Mouse (Mus musculus): ENCODE results near the gene 2310011J03Rik.
A peak's percentile ranks its signal among the peaks of the same experiment; 100 is the strongest.

The 2310011J03Rik gene

DNA sequence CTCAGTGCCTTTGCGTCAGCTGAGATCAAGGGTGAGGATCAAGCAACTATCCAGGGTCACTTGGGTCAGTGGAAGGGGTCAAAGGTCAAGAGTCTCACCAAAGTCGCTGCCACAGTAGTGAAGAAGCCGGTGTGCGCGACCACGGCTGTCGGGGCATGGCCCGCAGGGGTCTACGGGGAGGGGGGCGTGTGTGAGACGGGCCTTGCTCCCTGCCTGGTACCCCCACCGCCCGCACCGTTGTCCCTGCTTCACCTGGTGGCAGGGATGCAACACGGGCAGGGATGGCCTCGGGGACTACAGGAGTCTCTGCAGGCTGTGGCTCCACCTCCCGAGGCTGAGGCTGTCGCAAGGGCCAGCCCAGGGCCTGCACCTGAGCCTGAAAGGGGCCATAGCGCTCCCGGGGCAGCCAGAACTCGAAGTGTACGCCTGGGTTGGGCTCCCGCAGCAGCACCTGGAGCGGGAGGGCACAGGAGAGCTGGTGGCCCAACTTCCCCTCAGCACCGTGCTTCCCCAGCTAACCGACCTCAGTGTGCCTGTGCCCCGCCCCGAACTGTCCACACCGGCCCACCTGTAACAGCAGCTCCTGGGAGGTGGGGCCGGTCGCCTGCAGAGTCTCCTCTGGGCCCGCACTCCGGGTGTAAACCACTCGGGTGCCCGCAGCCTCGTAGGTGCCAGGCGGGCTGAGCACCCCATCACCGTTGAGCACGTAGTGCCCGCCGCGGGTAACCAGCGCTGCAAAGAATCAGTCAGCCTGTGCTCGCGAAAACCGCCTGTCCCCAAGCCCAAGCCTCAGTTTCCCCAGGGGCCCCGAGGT lies 21.4 kb upstream of the 2310011J03Rik start:
- DNase-seq (ENCODE audit: low spot score), result no peak

DNA sequence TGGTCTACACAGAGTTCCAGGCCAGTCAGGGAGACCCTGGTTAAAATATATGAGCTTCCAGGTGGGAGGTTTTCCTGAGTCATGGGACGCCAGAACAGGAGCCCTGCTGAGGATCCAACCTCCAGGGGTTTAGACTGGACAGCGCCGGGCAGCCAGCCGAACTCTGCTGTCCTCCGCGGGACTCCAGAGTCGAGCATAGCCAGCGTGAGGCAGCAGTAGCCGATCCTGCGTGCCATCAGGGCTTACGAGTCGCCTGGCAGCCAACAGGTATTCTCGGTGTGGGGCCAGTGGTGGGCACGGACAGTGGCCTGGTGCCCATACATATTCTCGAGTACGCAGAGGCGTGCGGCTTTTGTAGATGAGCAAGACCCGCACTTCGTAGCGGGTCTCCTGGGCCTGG lies 20.7 kb upstream of the 2310011J03Rik start:
- DNase-seq (ENCODE audit: low spot score), result no peak

DNA sequence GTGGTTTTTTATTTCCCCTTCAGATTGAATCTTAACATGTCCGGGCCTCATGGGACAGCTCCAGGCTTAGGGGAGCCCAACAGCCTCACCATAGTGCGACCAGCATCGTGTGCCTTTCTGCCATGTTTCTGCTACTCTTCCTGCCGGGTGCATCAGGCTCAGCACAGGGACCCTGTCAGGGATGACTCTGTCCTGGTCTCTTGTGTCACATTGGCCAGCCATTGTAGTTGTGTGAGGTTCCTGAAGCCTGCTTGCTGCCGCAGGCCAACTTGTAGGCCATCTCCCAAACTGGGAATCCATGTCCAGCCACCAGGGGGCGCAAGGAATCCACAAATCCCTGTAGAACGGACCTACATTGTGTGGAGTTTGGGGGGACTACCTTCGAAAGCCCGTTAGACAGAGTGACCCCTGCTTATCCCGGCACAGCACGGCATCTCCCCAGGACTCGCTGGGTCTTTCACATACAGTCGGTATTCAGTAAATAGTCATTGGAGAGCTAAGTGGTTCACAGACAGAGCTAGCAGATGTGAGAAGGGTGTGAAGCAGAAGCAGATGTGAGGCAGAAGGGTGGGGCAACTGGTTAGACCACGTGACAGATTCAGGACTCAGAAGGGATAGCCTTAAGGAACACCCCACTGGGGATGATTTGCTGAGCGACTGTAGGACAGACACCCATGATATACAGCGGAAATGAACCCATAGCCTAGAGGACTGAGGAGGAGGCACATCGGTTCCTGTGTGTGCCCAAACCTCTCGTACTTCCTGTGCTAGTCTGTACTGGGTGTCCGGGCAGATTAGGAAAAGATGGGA lies 19.8 kb upstream of the 2310011J03Rik start:
- DNase-seq (ENCODE audit: low spot score), result peak; percentile 79

DNA sequence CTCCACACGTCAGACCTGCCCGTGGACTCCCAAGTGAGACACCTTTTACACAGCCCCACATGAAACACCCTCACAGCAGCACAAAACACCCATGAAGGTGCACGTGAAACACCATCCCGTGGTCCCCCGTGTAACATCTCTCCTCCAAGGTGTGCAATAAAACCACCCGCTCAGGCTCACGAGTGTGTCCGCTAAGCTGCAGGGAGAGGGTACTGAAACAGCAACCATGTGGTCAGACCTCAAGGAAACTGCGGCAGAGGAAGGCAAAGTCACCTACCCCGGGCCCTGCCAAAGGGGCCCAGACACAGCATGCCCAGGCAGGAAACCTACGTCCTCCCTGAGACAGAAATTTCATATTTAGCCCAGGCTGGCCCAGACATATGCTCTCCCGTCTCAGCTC lies 15.9 kb upstream of the 2310011J03Rik start:
- no peak for DNase-seq (ENCODE audit: low spot score)

DNA sequence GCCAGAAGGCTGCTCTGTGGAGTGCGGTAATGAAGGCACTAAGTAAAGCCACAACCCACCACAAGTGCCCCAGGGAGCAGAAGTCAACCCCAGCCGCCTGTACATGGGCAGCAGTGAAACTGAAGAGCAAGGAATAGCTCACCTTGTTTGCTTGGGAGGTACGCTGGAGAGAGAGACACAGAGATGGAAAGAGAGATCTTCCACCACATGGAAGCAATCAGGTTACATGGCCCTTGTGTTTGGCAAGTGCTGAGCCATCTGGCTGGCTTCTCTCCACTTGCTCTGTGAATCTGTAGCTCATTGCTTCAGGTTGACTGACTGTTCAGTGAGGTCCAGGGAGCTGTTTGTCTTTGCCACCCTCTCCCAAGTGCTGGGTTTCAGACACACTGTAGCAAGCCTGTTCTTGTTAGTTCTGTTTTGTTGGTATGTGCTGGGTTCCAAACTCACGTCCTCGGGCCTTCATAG lies 12.2 kb upstream of the 2310011J03Rik start:
- DNase-seq (ENCODE audit: low spot score), result no peak

DNA sequence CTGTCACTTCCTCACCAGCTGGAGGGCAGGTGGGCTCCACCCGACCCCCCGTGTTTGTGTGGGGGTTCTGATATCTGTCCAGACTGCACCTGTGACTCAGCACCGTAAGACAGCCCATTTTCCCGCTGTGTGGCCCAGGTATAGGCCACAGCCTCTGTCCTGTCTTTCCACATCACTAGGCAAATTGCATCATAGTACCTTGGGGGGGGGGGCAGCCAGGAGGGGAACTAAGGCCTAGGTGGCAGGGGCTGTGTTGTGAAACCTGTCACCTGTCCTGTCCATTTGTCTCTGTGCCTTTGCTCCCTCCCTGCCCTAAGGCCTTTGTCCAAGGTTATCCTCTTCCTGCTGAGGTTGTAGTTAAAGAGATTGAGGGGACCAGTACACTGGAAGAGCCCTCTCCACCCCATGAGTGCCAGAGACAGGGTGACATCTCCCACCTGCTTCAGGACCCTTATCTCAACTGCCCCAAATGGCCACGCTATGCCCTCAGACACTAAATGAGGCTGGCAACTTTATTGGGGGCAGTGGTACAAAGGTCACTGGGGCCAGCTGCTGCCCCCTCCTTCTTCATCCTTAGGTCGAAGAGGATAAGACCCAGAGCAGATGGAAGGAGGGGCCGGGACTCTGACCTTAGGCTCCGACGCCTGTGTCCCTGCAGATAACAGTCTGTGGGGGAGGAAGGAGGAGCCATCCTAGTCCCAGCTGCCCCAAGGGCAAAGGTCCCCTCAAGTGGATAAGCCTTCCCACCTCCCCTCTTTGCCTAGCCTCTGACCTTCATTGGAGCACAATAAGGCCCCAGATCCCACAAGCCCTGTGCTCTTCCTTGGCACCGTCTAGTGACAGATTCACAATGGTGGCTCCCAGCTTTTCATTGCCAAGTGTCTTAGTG lies 11.5 kb upstream of the 2310011J03Rik start:
- DNase-seq (ENCODE audit: low spot score), result no peak

DNA sequence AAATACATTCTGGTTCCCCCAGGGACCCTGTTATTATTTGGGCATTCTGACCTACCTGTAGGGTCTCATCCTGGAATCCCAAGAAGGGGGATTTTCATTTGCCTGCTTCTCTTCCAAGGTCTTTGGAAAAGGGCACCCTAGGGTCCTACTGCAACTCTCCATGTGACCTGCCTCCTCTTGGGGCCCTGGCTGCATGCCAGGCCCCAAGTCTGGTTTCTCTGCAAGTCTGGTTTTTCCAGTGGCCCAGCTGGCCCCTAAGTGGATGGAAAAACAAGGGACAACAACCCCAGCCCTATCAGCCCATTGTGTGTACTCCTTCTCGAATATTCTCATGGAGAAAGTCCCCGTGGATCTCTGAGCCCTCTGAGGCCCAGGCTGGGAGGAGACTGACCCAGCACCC lies 10.6 kb upstream of the 2310011J03Rik start:
- no peak for DNase-seq (ENCODE audit: low spot score)

DNA sequence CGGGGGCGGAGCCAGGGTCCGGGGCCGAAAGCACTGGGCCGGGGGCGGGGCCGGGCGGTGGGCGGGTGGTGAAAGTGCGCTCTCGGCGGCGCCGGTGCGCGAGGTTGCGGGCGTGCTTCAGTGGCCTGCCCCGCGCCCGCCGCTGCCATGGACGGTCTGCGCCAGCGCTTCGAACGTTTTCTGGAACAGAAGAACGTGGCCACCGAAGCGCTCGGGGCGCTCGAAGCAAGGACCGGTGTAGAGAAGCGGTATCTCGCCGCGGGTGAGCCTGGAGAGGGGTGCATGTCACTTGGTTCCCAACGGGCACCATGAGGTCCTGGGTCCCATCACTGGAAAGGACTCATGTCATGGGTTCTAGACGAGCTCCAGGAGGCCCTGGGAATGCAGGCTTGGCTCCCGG lies 9.7 kb upstream of the 2310011J03Rik start:
- DNase-seq (ENCODE audit: low spot score), result no peak

DNA sequence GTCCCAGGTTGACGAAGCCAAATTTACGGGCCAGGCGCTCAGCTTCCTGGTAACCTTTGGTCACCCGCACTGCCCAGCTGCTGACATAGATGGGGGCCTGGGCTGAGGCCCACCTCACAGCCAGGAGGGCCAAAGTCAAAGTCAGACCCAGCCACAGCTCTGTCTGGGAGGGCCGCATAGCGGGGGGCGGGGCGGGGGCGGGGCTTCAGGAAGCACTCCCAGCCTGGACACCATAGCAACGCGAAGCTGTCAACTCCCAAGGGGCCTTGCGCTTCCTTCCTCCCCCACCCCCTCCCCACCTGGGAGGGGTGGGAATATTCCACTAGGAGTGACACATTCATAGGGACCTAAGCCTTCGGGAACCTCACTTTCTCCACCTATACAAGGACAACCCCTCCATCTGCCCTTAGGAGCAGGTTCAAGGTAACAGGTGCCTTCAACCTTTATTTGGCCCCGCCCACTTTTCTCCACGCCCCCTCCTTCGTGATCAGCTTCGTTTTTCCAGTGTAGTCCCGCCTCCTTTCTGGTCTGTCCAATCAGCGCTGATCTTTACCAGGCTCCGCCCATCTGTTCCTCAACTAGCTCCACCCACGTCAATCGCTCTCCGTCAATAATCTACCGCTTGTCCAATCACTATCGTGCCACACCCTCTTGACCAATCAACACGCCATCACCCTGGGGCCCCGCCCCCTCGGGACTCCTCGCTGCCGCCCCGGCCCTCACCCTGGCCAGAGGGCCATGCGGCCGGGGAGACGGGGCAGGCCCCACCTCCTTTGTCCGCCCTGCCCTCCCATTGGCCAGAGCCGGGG lies 9.1 kb upstream of the 2310011J03Rik start, which contains the start of the genes Pcsk4 and Reep6:
Pcsk4 (minus strand) TSS at position 226 of the 809 bp plus-strand sequence.
Reep6 (plus strand) TSS at position 681 of the 809 bp plus-strand sequence.
- peak; percentile 95 for DNase-seq (ENCODE audit: low spot score)

DNA sequence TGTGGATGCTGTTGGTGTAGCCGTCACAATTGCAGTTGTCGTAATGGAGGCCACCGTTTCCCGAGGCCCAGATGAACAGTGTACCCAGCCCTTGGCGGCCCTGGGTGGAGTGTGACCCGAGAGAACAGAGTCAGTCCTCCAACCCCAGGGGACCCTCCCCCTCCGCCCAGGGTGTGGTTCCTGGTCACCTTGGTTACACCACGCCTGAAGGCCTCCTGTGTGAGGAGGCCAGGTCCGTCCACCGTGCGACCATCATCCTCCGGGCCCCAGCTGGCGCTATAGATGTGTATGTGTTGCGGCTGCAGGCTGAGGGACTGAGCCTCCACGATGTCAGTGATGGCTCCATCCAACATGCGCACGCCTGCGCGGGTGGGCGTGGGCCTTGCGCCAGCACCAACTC lies 4.7 kb upstream of the 2310011J03Rik start:
- DNase-seq (ENCODE audit: low spot score), result no peak

DNA sequence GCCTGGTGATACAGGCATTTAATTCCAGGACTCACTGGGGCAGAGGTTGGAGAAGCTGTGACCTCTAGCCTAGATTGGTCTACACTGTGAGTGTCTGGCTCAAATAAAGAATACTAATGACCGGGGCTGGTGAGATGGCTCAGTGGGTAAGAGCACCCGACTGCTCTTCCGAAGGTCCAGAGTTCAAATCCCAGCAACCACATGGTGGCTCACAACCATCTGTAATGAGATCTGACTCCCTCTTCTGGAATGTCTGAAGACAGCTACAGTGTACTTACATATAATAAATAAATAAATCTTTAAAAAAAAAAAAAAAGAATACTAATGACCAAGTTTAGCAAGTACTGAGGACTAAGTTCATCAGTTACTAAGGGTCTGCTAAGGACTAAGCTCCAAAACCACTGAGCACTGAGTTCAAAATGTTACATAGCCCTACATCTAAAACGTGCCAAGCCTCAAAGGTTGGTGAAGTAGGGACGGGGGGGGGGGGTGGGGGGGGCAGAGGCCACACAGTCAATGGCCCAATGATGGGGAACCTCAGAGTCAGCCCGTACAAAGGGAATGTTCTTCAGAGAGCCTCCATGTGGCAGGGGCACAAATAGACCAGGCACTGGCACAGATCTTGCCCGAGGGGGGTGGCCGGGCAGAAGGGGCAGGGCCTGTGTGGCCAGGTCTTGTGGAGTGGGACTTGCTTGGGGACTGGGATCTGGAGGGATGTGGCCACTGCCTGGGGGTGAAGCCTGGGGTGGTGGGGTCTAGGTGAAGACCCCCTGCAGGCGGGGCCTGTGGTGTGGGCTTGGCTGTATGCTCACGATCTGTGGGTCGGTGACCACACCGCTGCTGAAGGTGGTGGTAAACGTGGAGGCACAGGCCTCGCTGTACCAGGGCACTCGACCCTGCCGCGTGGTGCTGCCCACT lies 4.0 kb upstream of the 2310011J03Rik start:
- no peak for DNase-seq (ENCODE audit: low spot score)

DNA sequence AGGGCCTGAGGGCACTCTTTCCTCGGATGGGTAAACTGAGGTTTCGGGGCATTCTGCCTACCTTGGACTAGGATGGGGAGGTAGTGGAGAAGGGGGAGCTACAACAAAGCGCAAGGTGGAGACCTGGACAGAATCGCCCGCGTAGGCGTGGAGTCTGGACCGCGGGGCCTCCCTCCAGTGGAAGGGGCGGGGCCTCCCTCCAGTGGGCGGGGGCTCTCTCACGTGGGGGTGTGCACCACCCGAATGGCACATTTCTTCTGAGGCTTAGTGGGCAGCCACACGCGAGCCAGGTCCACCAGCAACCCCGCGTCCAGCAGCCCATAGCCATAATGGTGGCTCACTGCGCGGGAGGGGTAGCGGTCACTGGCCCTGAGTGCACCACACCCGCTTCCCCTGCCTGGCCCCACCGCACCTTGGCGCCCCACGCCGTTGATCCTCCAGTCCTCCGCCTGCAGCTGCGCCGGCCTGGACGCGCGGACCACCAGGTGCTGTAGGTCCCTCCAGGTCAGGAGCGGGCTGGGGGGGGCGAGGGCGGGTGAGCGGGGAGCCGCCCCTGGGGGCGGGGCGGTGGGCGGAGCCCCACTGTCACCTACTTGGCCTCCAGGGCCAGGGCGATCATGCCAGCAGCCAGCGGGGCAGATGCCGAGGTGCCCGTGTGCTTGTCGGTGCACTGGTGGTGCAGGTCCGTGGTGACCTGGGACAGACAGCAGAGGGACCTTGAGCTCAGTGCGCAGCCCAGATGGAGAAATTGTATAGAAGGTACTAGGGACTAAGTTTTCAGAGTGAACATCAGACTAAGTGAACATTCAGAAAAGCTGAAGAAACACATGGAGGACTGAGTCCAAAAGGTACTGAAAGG lies 3.2 kb upstream of the 2310011J03Rik start:
- peak; percentile 62 for DNase-seq (ENCODE audit: low spot score)

DNA sequence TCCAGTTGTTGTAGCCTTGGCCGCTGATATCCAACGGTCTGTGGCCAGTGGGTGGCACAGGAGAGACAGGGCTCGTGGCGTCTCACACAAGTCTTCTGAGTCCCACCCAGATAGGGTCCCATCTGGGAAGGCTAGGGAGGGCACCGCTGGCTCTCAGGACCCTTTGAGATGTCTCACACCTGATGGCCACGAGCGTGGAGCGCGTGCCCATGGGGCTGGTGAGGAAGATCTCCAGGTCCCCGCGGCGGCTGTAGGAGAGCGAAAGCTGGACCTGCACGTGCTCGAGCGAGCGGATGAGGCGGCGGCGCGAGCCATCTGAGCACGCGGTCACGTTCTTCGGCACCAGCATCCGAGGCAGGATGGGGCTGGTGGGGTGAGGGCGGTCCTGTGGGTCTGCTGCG lies 2.5 kb upstream of the 2310011J03Rik start:
- no peak for DNase-seq (ENCODE audit: low spot score)

DNA sequence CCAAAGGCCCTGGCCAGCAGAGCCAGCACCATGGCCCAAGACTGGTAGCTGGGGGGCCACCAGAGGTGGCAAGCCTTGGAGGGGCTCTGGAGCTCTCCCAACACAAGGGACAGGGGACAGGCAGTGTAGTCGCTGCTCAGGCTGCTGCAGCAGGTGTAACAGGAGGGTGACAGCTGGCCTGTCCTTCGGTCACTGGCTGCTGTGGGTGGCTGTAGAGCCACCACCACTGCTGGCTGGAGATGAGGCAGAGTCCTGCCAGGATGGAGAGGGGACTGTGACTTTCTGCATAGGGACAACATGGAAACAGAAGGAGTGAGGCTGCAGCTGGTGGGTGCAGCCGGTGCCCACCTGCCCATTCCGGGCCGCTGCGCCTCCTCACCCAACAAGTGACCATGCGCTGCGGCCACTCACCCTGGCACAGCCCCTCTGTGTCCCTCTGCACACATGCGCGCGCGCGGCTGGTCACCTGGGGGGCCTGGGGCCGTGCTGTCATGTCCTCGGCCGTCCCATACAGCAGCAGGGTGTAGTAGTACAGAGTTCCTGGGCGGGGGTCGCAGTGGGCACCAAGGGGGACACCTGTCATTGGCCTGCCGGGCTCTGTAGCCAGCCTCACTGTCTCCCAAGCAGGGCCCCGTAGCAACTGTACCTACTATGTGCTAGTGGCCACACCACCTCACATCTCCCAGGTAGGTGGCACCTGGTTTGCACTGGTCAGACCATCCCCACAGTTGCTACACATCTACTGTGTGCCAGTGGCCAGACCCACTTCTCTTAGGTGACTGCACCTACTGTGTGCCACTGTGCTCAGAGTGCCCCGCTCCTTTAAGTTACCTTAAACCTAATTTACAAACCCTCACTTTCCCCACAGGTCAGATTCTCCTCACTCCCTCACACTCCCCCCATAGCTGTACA lies 1.6 kb upstream of the 2310011J03Rik start:
- no peak for DNase-seq (ENCODE audit: low spot score)

DNA sequence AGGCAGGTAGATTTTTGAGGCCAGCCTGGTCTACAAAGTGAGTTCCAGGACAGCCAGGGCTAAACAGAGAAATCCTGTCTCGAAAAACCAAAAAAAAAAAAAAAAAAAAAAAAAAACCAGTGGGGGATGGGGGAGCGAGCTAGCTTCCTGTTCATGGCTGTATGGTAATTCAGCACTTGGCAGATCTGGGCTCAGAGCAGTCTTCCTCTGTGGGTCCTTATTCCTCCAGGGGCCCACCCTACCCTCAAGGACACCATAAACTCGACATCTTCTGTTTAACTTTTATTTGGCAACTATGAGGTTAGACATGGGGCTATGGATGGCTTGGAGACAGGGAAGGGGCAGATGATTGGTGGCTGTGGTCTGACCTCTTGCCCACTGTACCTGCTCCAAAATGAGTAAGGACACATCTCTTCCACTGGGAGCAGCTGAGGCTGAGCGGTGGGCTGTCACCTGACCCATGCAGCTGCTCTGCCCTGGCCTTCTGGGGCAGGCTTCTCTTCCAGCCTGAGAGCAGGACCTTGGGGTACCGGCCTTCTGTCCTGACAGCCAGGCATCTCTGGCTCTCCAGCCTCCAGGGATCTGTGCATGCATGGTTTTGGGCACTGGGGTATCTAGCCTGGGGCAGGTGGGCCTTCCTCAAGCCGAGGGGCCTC lies 805 bp upstream of the 2310011J03Rik start:
- DNase-seq (ENCODE audit: low spot score), result no peak

DNA sequence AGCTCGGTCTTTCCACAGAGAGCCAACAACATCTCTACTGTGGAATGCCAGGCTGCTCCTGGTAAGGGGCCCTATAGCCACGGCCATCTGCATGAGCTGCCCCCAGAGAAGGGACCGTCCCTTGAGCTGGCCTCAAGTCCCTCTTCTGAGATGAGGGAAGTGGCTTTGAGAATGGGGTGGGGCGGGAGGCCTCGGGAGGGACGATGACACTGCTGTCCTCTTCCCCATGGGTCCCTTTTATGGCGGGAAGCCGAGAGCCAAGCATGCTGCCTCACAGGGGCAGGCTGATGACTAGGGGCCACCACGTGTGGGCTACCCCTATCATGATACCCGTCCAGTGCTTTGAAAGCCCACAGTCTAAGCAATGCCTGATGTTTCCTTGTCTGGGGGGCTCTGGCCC lies 3.3 kb downstream of the 2310011J03Rik start:
- no peak for DNase-seq (ENCODE audit: low spot score)

DNA sequence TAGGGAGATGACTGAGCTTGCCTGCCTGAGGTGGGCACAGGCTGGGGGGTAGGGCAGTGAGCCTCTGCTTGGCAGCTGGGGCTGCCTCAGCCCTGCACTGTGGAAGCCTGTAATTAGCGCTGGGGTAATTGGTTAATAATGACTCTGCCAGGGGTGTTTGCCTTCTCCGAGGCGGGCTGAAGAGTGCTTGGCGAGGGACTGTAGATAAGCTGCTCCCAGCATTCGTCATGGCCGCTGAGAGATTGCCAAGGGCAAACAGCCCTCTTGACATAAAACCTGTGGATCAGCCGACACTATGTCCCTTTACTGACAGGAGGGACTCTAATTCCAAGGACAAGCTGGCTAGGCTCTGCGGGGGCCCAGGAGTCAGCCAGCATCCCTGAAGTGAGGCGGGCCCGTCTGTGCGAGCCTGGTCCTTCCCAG lies 4.0 kb downstream of the 2310011J03Rik start:
- no peak for DNase-seq (ENCODE audit: low spot score)
